Mouse (Mus musculus): ENCODE results near the gene Itprid1. TPM values are rescaled to one million over a fixed set of nuclear protein-coding genes. Genes with fewer than 3 reads are reported as not detected.

The Itprid1 gene
- polyA plus RNA-seq, 1 experiment = 0.30 TPM

DNA sequence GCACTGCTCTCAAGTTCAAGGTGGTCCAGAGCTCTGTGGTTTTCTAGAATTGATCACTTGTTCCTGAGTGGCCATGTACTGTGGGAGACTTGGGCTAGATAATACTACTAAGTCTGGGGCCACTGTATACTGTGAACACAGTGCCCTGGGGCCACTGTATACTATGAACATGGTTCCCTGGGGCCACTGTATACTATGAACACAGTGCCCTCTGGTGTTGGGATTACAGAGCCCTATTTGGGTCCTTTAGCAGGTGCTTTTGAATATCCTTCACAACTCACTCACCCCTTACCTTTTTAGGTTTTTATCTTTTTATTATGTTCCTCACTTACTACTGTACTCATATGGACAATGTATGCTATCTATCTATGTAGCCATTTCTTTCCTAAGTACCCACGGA is 24.3 kb upstream of the Itprid1 start:
- TF ChIP-seq CTCF (IDR thresholded peaks at IDR 0.05; ENCODE audit: borderline replicate concordance, control insufficient read depth, extremely low read depth, insufficient read depth, low read length, poor library complexity) = no peak
- no peak for TF ChIP-seq POLR2A (IDR thresholded peaks at IDR 0.05; ENCODE audit: control insufficient read depth, extremely low read depth, insufficient read depth, low read length, poor library complexity)
- H3K36me3 ChIP-seq (ENCODE audit: control insufficient read depth, insufficient read depth, low read length) = no peaks in the 10 kb centered on the region
- no peak overlapping the region for H3K27ac ChIP-seq (ENCODE audit: control insufficient read depth, insufficient read depth, low read length)
- DNase-seq = no peak
- no peak overlapping the region for H3K4me3 ChIP-seq (ENCODE audit: control insufficient read depth, insufficient read depth, low read length)
- 64% methylated on average over 1 of the region's 1 CpGs for WGBS
- H3K27me3 ChIP-seq (ENCODE audit: control insufficient read depth, insufficient read depth, low read length) = no peaks in the 10 kb centered on the region
- H3K4me1 ChIP-seq (replicated peaks; ENCODE audit: control insufficient read depth, insufficient read depth, low read length) = no peaks in the 10 kb centered on the region

DNA sequence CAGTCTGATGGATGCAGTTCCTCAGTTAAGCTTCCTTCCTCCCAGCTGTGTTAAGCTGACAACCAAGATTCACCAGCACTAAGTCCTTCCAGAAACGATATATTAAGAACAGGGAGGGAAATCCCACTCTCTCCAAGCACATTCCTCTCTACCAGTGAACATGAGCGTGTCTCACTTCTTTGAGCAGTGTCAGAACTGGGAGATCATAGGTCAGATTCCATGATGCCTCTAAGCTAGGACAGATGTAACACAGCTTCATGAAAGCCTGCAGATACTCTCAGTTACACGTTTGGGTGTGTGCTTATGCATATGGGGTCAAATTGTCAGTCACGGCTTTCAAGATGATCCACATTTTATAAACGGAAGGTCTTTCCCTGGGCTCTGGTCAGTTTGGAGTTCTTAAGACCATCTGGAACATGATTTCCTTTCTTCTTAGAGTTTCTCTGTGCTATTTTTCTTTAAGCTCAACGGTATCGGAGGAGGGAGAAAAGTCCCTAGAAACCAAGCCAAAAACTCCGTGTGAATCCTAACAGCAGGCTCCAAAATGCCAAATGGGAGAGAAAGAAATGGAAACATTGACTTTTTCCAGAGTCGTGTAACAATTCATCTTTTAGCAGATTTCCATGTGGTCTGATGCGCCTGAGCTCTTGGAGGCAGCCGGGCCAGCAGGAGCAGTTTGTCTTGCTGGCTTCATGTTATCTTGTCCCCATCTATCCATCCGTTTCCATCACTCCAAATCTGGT is 22.3 kb upstream of the Itprid1 start:
- DNase-seq = no peak
- WGBS = 77% methylated on average over 12 of the region's 12 CpGs
- Histone ChIP-seq H3K4me3 (ENCODE audit: control insufficient read depth, insufficient read depth, low read length) (no peak overlapping the region), H3K36me3 (ENCODE audit: control insufficient read depth, insufficient read depth, low read length) (no peaks in the 10 kb centered on the region), H3K4me1 (replicated peaks; ENCODE audit: control insufficient read depth, insufficient read depth, low read length) (no peaks in the 10 kb centered on the region), H3K27me3 (ENCODE audit: control insufficient read depth, insufficient read depth, low read length) (no peaks in the 10 kb centered on the region), H3K27ac (ENCODE audit: control insufficient read depth, insufficient read depth, low read length) (no peak overlapping the region)
- TF ChIP-seq POLR2A (IDR thresholded peaks at IDR 0.05; ENCODE audit: control insufficient read depth, extremely low read depth, insufficient read depth, low read length, poor library complexity) (no peak), CTCF (IDR thresholded peaks at IDR 0.05; ENCODE audit: borderline replicate concordance, control insufficient read depth, extremely low read depth, insufficient read depth, low read length, poor library complexity) (no peak)

DNA sequence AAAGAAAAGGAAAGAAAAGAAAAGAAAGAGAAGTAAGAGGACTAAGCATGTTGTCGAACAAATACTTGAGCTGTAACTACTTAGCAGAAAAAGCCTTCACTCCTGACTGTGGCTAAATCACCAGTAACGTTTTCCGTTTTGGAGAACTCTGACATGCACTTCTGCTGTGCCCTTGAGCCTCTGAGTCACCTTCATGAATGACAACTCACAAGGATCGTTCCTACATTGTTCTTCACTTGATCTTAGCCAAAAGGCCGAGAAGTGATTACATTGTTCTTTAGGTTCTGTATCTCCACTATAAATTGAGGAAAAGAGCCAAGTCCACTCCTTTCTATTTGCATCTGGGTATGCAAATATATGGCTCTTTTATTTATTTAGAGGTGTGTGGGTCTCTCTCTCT is 19.8 kb upstream of the Itprid1 start:
- 87% methylated on average over 5 of the region's 5 CpGs for WGBS
- TF ChIP-seq CTCF (IDR thresholded peaks at IDR 0.05; ENCODE audit: borderline replicate concordance, control insufficient read depth, extremely low read depth, insufficient read depth, low read length, poor library complexity) (no peak), POLR2A (IDR thresholded peaks at IDR 0.05; ENCODE audit: control insufficient read depth, extremely low read depth, insufficient read depth, low read length, poor library complexity) (no peak)
- Histone ChIP-seq H3K4me3 (ENCODE audit: control insufficient read depth, insufficient read depth, low read length) (no peak overlapping the region), H3K27me3 (ENCODE audit: control insufficient read depth, insufficient read depth, low read length) (no peaks in the 10 kb centered on the region), H3K36me3 (ENCODE audit: control insufficient read depth, insufficient read depth, low read length) (no peaks in the 10 kb centered on the region), H3K4me1 (replicated peaks; ENCODE audit: control insufficient read depth, insufficient read depth, low read length) (no peaks in the 10 kb centered on the region), H3K27ac (ENCODE audit: control insufficient read depth, insufficient read depth, low read length) (no peak overlapping the region)
- DNase-seq = no peak

DNA sequence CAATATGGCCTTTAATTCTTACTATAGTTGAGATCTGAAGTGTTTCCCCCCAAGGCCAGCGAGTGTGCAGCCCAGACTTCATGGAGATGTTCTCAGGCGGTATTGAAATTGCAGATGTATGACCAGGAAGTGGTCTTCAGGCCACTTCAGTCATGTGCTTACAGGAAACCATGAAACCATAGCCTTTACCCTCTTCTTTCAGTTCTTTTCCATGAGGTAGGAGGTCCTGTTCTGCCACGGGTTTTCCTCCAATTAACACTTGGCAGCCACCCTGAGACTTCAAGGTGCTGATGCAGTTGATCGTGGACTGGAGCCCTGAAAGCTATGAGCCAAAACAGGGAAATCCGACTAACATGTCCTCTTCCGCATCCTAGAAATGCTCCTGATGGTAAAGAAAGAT is 7.0 kb upstream of the Itprid1 start:
- no peak for TF ChIP-seq POLR2A (IDR thresholded peaks at IDR 0.05; ENCODE audit: control insufficient read depth, extremely low read depth, insufficient read depth, low read length, poor library complexity)
- TF ChIP-seq CTCF (IDR thresholded peaks at IDR 0.05; ENCODE audit: borderline replicate concordance, control insufficient read depth, extremely low read depth, insufficient read depth, low read length, poor library complexity) = no peak
- no peak for DNase-seq
- no peaks in the 10 kb centered on the region for H3K27me3 ChIP-seq (ENCODE audit: control insufficient read depth, insufficient read depth, low read length)
- WGBS = 58% methylated on average over 6 of the region's 6 CpGs
- H3K36me3 ChIP-seq (ENCODE audit: control insufficient read depth, insufficient read depth, low read length) = no peaks in the 10 kb centered on the region
- no peak overlapping the region for H3K4me3 ChIP-seq (ENCODE audit: control insufficient read depth, insufficient read depth, low read length)
- H3K27ac ChIP-seq (ENCODE audit: control insufficient read depth, insufficient read depth, low read length) = no peak overlapping the region
- no peaks in the 10 kb centered on the region for H3K4me1 ChIP-seq (replicated peaks; ENCODE audit: control insufficient read depth, insufficient read depth, low read length)

DNA sequence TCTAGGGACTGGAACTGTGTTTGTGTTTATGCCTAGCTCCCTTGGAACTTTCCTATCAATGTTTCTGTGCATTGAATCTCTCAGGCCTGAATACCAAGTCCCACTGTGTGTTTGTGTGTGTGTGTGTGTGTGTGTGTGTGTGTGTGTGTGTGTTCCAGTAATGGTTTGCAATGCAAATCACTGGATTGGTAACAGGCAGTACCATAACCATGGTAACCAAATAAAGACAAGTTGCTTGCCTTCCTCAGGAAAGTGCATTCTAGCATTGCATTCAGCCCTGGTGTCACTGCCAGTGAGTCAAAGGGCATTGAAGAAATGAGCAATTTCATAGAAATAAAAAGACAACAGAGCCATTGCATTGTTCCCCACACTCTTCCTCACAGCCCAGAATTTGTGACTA is 15.9 kb downstream of the Itprid1 start:
- H3K27me3 ChIP-seq (ENCODE audit: control insufficient read depth, insufficient read depth, low read length) = no peaks in the 10 kb centered on the region
- no peak for DNase-seq
- no peak overlapping the region for H3K4me3 ChIP-seq (ENCODE audit: control insufficient read depth, insufficient read depth, low read length)
- TF ChIP-seq POLR2A (IDR thresholded peaks at IDR 0.05; ENCODE audit: control insufficient read depth, extremely low read depth, insufficient read depth, low read length, poor library complexity) (no peak), CTCF (IDR thresholded peaks at IDR 0.05; ENCODE audit: borderline replicate concordance, control insufficient read depth, extremely low read depth, insufficient read depth, low read length, poor library complexity) (no peak)
- H3K36me3 ChIP-seq (ENCODE audit: control insufficient read depth, insufficient read depth, low read length) = no peaks in the 10 kb centered on the region
- H3K27ac ChIP-seq (ENCODE audit: control insufficient read depth, insufficient read depth, low read length) = no peak overlapping the region
- no peaks in the 10 kb centered on the region for H3K4me1 ChIP-seq (replicated peaks; ENCODE audit: control insufficient read depth, insufficient read depth, low read length)

DNA sequence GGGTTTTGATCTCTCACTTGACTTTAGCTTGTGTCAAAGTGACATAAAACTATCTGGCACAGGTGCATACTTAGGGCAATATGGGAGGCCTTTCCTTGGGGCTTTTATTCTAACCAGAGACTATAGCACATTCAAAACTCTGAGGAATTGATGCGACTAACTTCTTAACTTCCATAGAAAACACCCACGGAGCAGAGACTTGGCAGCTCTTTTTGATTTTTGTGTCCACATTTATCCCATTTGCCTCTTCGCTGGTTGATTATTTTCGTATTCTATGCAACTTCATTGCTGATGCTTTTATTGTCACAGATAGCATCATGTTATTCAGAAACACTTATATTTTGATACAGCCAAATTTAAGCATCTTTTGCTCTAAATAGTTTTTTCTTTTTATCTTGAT is 19.4 kb downstream of the Itprid1 start:
- Histone ChIP-seq H3K27ac (ENCODE audit: control insufficient read depth, insufficient read depth, low read length) (no peak overlapping the region), H3K36me3 (ENCODE audit: control insufficient read depth, insufficient read depth, low read length) (no peaks in the 10 kb centered on the region), H3K4me3 (ENCODE audit: control insufficient read depth, insufficient read depth, low read length) (no peak overlapping the region), H3K4me1 (replicated peaks; ENCODE audit: control insufficient read depth, insufficient read depth, low read length) (no peaks in the 10 kb centered on the region), H3K27me3 (ENCODE audit: control insufficient read depth, insufficient read depth, low read length) (no peaks in the 10 kb centered on the region)
- no peak for DNase-seq
- TF ChIP-seq POLR2A (IDR thresholded peaks at IDR 0.05; ENCODE audit: control insufficient read depth, extremely low read depth, insufficient read depth, low read length, poor library complexity) (no peak), CTCF (IDR thresholded peaks at IDR 0.05; ENCODE audit: borderline replicate concordance, control insufficient read depth, extremely low read depth, insufficient read depth, low read length, poor library complexity) (no peak)
- WGBS = 95% methylated on average over 4 of the region's 4 CpGs

DNA sequence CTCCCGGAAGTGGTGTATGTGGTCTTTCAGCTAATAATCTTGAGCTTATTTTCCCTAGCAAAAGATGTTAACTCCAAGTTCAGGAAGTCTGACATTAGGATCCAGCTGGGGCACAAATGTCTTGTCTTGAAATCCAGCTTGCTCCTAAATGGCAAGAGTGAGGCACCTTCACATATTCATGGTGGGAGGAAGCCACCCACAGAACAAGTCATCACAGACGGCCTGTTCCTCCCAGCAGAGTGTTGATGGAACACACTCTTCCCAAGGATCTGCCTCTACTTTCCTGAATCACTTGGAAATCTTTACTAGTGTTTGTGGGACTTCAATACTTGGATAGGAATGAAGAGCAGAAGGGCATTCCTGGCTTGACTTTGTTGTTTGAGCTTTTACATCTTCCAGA is 28.5 kb downstream of the Itprid1 start:
- Histone ChIP-seq H3K27me3 (ENCODE audit: control insufficient read depth, insufficient read depth, low read length) (no peaks in the 10 kb centered on the region), H3K4me3 (ENCODE audit: control insufficient read depth, insufficient read depth, low read length) (no peak overlapping the region), H3K27ac (ENCODE audit: control insufficient read depth, insufficient read depth, low read length) (no peak overlapping the region), H3K4me1 (replicated peaks; ENCODE audit: control insufficient read depth, insufficient read depth, low read length) (no peaks in the 10 kb centered on the region), H3K36me3 (ENCODE audit: control insufficient read depth, insufficient read depth, low read length) (no peaks in the 10 kb centered on the region)
- no peak for DNase-seq
- TF ChIP-seq CTCF (IDR thresholded peaks at IDR 0.05; ENCODE audit: borderline replicate concordance, control insufficient read depth, extremely low read depth, insufficient read depth, low read length, poor library complexity) (no peak), POLR2A (IDR thresholded peaks at IDR 0.05; ENCODE audit: control insufficient read depth, extremely low read depth, insufficient read depth, low read length, poor library complexity) (no peak)
- WGBS = 88% methylated on average over 2 of the region's 2 CpGs
